Mouse (Mus musculus): ENCODE results near the gene Furin. TPM values are rescaled to one million over a fixed set of nuclear protein-coding genes. Genes with fewer than 3 reads are reported as not detected.

Gene Furin
- polyA plus RNA-seq, 1 experiment from 2014 or later = 14.2 TPM

GRCm38 (mm10) chr7:80356351-80356750 lies 48.9 kb downstream of the Furin start:
- Histone ChIP-seq H3K4me1 (peaks cover 21% of the 10 kb centered on the region), H3K27ac (replicated peaks) (peak overlapping the region; percentile 67), H3K9me3 (no peaks in the 10 kb centered on the region), H3K36me3 (peaks cover 94% of the 10 kb centered on the region), H3K4me2 (no peak overlapping the region), H3K9ac (no peak overlapping the region), H3K4me3 (no peak overlapping the region), H3K27me3 (replicated peaks) (no peaks in the 10 kb centered on the region)
- no peak for ATAC-seq (ENCODE audit: extremely low read depth, insufficient number of reproducible peaks, low FRiP score, low TSS enrichment)
- WGBS = 87% methylated on average over 13 of the region's 13 CpGs

GRCm38 (mm10) chr7:80352920-80353319 lies 52.3 kb downstream of the Furin start:
- no peaks in the 10 kb centered on the region for H3K9me3 ChIP-seq
- peaks cover 15% of the 10 kb centered on the region for H3K4me1 ChIP-seq
- H3K4me2 ChIP-seq = no peak overlapping the region
- no peak for ATAC-seq (ENCODE audit: extremely low read depth, insufficient number of reproducible peaks, low FRiP score, low TSS enrichment)
- peaks cover 83% of the 10 kb centered on the region for H3K36me3 ChIP-seq
- H3K4me3 ChIP-seq = no peak overlapping the region
- H3K9ac ChIP-seq = no peak overlapping the region
- H3K27ac ChIP-seq (replicated peaks) = no peak overlapping the region
- no peaks in the 10 kb centered on the region for H3K27me3 ChIP-seq (replicated peaks)
- 93% methylated on average over 8 of the region's 8 CpGs for WGBS

- no peak for ATAC-seq (ENCODE audit: extremely low read depth, insufficient number of reproducible peaks, low FRiP score, low TSS enrichment)
- Histone ChIP-seq H3K4me2 (no peak overlapping the region), H3K36me3 (peaks cover 62% of the 10 kb centered on the region), H3K9ac (no peak overlapping the region), H3K9me3 (no peaks in the 10 kb centered on the region), H3K27me3 (replicated peaks) (no peaks in the 10 kb centered on the region), H3K4me3 (no peak overlapping the region), H3K4me1 (peaks cover 16% of the 10 kb centered on the region), H3K27ac (replicated peaks) (no peak overlapping the region)
- WGBS = 43% methylated on average over 2 of the region's 2 CpGs
These were observed 54.4 kb downstream of the Furin start for GRCm38 (mm10) chr7:80350808-80351207.

GRCm38 (mm10) chr7:80347670-80348586 lies 57.3 kb downstream of the Furin start:
- 0 out of 2 replicates have a peak overlapping the region, but pooled peaks have one; percentile 28 for H3K9ac ChIP-seq
- no peak overlapping the region for H3K4me2 ChIP-seq
- 66% methylated on average over 13 of the region's 13 CpGs for WGBS
- H3K27ac ChIP-seq (replicated peaks) = no peak overlapping the region
- peaks cover 24% of the 10 kb centered on the region for H3K4me1 ChIP-seq
- H3K9me3 ChIP-seq = no peaks in the 10 kb centered on the region
- peaks cover 42% of the 10 kb centered on the region for H3K36me3 ChIP-seq
- no peak for ATAC-seq (ENCODE audit: extremely low read depth, insufficient number of reproducible peaks, low FRiP score, low TSS enrichment)
- H3K27me3 ChIP-seq (replicated peaks) = no peaks in the 10 kb centered on the region
- no peak overlapping the region for H3K4me3 ChIP-seq

- WGBS = 60% methylated on average over 5 of the region's 5 CpGs
- H3K9me3 ChIP-seq = no peaks in the 10 kb centered on the region
- H3K27ac ChIP-seq (replicated peaks) = no peak overlapping the region
- no peak overlapping the region for H3K9ac ChIP-seq
- no peak for ATAC-seq (ENCODE audit: extremely low read depth, insufficient number of reproducible peaks, low FRiP score, low TSS enrichment)
- H3K4me3 ChIP-seq = no peak overlapping the region
- H3K4me2 ChIP-seq = no peak overlapping the region
- H3K4me1 ChIP-seq = peaks cover 34% of the 10 kb centered on the region
- H3K27me3 ChIP-seq (replicated peaks) = no peaks in the 10 kb centered on the region
- peaks cover 32% of the 10 kb centered on the region for H3K36me3 ChIP-seq
These were observed 58.4 kb downstream of the Furin start for GRCm38 (mm10) chr7:80346830-80347229.

- WGBS = 80% methylated on average over 9 of the region's 9 CpGs
- no peak overlapping the region for H3K27ac ChIP-seq (replicated peaks)
- H3K9me3 ChIP-seq = no peaks in the 10 kb centered on the region
- H3K36me3 ChIP-seq = peaks cover 27% of the 10 kb centered on the region
- ATAC-seq (ENCODE audit: extremely low read depth, insufficient number of reproducible peaks, low FRiP score, low TSS enrichment) = no peak
- no peak overlapping the region for H3K4me3 ChIP-seq
- H3K9ac ChIP-seq = no peak overlapping the region
- no peak overlapping the region for H3K4me2 ChIP-seq
- H3K4me1 ChIP-seq = peaks cover 41% of the 10 kb centered on the region
- H3K27me3 ChIP-seq (replicated peaks) = no peaks in the 10 kb centered on the region
These were observed 59.1 kb downstream of the Furin start for GRCm38 (mm10) chr7:80346173-80346572.

GRCm38 (mm10) chr7:80343270-80344018 lies 61.8 kb downstream of the Furin start:
- Histone ChIP-seq H3K27ac (replicated peaks) (peak overlapping the region; percentile 76), H3K27me3 (replicated peaks) (no peaks in the 10 kb centered on the region), H3K36me3 (peaks cover 5% of the 10 kb centered on the region; the same call in 1 of the 2 replicates), H3K4me1 (peaks cover 58% of the 10 kb centered on the region), H3K4me3 (peak overlapping the region; percentile 60), H3K4me2 (peak overlapping the region; percentile 91), H3K9me3 (no peaks in the 10 kb centered on the region), H3K9ac (peak overlapping the region; percentile 92)
- 23% methylated on average over 19 of the region's 19 CpGs for WGBS
- no peak for ATAC-seq (ENCODE audit: extremely low read depth, insufficient number of reproducible peaks, low FRiP score, low TSS enrichment)

GRCm38 (mm10) chr7:80342858-80343257 lies 62.4 kb downstream of the Furin start, which contains the start of gene Hddc3:
Gene Hddc3 (plus strand): TSS chr7:80343104.
- Histone ChIP-seq H3K9ac (peak within 1 kb of the TSS; percentile 92), H3K4me3 (peak within 1 kb of the TSS; percentile 60), H3K4me2 (peak within 1 kb of the TSS; percentile 91), H3K27ac (replicated peaks) (peak within 1 kb of the TSS; percentile 76), H3K27me3 (replicated peaks) (no peaks in the 10 kb centered on the region), H3K9me3 (no peaks in the 10 kb centered on the region), H3K4me1 (peaks cover 62% of the 10 kb centered on the region), H3K36me3 (peaks cover 5% of the 10 kb centered on the region; the same call in 1 of the 2 replicates)
- no peak for ATAC-seq (ENCODE audit: extremely low read depth, insufficient number of reproducible peaks, low FRiP score, low TSS enrichment)
- under 1% methylated on average over 25 of the region's 25 CpGs for WGBS

- Histone ChIP-seq H3K9me3 (no peaks in the 10 kb centered on the region), H3K4me2 (no peak overlapping the region), H3K4me3 (no peak overlapping the region), H3K27me3 (replicated peaks) (no peaks in the 10 kb centered on the region), H3K27ac (replicated peaks) (no peak overlapping the region), H3K4me1 (peaks cover 56% of the 10 kb centered on the region), H3K9ac (0 out of 2 replicates have a peak overlapping the region, but pooled peaks have one; percentile 34), H3K36me3 (peaks cover 16% of the 10 kb centered on the region)
- no peak for ATAC-seq (ENCODE audit: extremely low read depth, insufficient number of reproducible peaks, low FRiP score, low TSS enrichment)
- WGBS = 62% methylated on average over 7 of the region's 7 CpGs
These were observed 63.4 kb downstream of the Furin start for GRCm38 (mm10) chr7:80341793-80342192.

GRCm38 (mm10) chr7:80340793-80341192 lies 64.4 kb downstream of the Furin start, which contains the start of gene Unc45a:
Gene Unc45a (minus strand): TSS chr7:80341005.
- Histone ChIP-seq H3K9ac (peak within 1 kb of the TSS; percentile 88), H3K27me3 (replicated peaks) (no peaks in the 10 kb centered on the region), H3K4me2 (peak within 1 kb of the TSS; percentile 93), H3K4me3 (peak within 1 kb of the TSS; percentile 72), H3K36me3 (peaks cover 26% of the 10 kb centered on the region), H3K27ac (replicated peaks) (peak within 1 kb of the TSS; percentile 93), H3K4me1 (peaks cover 46% of the 10 kb centered on the region), H3K9me3 (no peaks in the 10 kb centered on the region)
- peak; percentile 21; the same call in 1 of the 2 replicates for ATAC-seq (ENCODE audit: extremely low read depth, insufficient number of reproducible peaks, low FRiP score, low TSS enrichment)
- 2% methylated on average over 11 of the region's 11 CpGs for WGBS
